Mouse (Mus musculus) lung, postnatal 0 days (tissue): ENCODE measurements around the gene Gm10697. TPM values are rescaled to one million over a fixed set of nuclear protein-coding genes. Genes with fewer than 3 reads are reported as not detected.
"Not testable (repeated sequence)": the region's sequence is repeated elsewhere in the genome, so short reads cannot be mapped to it uniquely, and the experiment has no call there.

Source experiments
- ATAC-seq: fragments of 200-750 bp; cut with Nextera tagmentation; 2 replicates; pipeline ENCODE4 v1.8.0; 2017; ENCODE audit warnings: moderate library complexity
- DNase-seq: peaks from one replicate; pipeline ENCODE4 v3.0.0-alpha.2; 2016; ENCODE audit warnings: low spot score
- H3K27ac ChIP-seq: fragments of 300-500 bp; sonication (generic); 2 replicates; pipeline ENCODE4 v1.5.1; 2014; ENCODE audit warnings: antibody characterized with exemption, mild to moderate bottlenecking, low read length, mixed read lengths
- H3K27me3 ChIP-seq: fragments of 300-500 bp; sonication (generic); replicated peaks from 2 replicates; pipeline ENCODE4 v1.6.1; 2014; ENCODE audit warnings: low read length, mixed read lengths; ENCODE audit not compliant: insufficient read depth
- H3K36me3 ChIP-seq: fragments of 300-500 bp; sonication (generic); 2 replicates; pipeline ENCODE4 v1.6.1; 2014; ENCODE audit warnings: low read length, mixed read lengths; ENCODE audit not compliant: insufficient read depth
- H3K4me1 ChIP-seq: fragments of 300-500 bp; sonication (generic); 2 replicates; pipeline ENCODE4 v1.6.1; 2014; ENCODE audit warnings: antibody characterized with exemption, low read depth, low read length, mixed read lengths; ENCODE audit not compliant: insufficient read depth
- H3K4me2 ChIP-seq: fragments of 300-500 bp; sonication (generic); replicated peaks from 2 replicates; pipeline ENCODE4 v1.6.1; 2014; ENCODE audit warnings: low read depth, mild to moderate bottlenecking, low read length, moderate library complexity, mixed read lengths
- H3K4me3 ChIP-seq: fragments of 300-500 bp; sonication (generic); 2 replicates; pipeline ENCODE4 v1.5.1; 2014; ENCODE audit warnings: low read depth, low read length
- H3K9ac ChIP-seq: fragments of 300-500 bp; sonication (generic); replicated peaks from 2 replicates; pipeline ENCODE4 v1.6.1; 2014; ENCODE audit warnings: low read depth, mild to moderate bottlenecking
- H3K9me3 ChIP-seq: fragments of 300-500 bp; sonication (generic); 2 replicates; pipeline ENCODE4 v1.6.1; 2016; ENCODE audit warnings: low read length, mixed read lengths
- WGBS: fragments of 180-500 bp; shearing (Covaris S2); extraction: QIAGEN DNeasy Blood & Tissue Kit; methylation state at CpG from one replicate; pipeline ENCODE4 v1.1.7; 2014; 5-methylcytosine and 5-hydroxymethylcytosine counted together
- polyA plus RNA-seq: library from polyadenylated mRNA; unstranded; fragments of >200 nt; fragmentation: Nextera tagmentation; extraction: Ambion mirVana; gene quantifications from 2 replicates; pipeline ENCODE4 v1.2.1, GENCODE M21; 2015

The Gm10697 gene
- not detected in 2 replicates for polyA plus RNA-seq

DNA sequence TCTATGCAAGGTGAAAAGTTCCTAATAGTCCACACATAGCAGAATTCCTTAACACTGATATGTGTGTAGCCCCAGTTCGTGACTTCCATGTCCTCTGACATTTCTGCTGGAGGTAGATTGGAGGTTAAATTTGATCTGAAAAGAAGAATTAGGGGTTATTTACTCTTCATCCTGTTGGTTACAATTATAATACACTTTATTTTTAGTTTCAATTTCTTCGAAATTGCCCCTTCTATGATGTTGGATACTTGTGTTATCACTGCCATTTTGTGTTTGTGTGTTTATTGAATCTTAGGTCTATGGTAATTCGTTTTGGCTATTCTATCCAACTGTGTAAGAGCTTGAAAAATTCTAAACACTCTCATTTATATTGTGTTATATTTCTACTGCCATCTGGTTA lies at the start of gene Gm10697:
Gene Gm10697, minus strand, starts transcription at position 101 of the 400 bp plus-strand sequence.
- not testable (repeated sequence) for H3K36me3 ChIP-seq, H3K27ac ChIP-seq, H3K9me3 ChIP-seq, H3K27me3 ChIP-seq, H3K4me2 ChIP-seq, ATAC-seq, H3K4me3 ChIP-seq, H3K9ac ChIP-seq, DNase-seq, H3K4me1 ChIP-seq
- no CpG with 5 or more reads among the region's 3 CpGs for WGBS

GRCm38 (mm10) chr3:94115071-94115470 lies 42.6 kb upstream of the Gm10697 start:
- H3K9me3 ChIP-seq, H3K36me3 ChIP-seq, H3K4me1 ChIP-seq, H3K9ac ChIP-seq, H3K27me3 ChIP-seq, DNase-seq, H3K27ac ChIP-seq, H3K4me3 ChIP-seq, H3K4me2 ChIP-seq, ATAC-seq: not testable (repeated sequence)
- 46% methylated on average over 1 of the region's 1 CpGs for WGBS

DNA sequence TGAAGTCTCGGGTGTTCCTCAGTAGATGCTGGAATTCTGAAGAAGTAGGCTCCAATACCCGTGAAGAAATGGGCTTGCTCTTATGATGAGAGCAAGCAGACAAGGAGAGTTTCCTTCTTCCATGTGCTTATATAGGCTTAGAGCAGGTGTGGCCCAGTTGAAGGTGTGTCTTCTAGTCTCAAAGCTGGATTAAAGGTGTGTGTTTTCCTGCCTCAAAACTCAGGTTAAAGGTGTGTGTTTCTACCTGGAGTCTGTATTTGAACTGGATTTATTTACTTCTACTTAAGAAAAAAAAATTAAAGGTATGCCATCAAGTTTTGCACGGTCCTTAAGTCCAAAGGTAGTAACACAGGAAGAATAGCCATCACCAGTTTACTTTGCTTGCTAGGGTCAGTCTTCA lies 17.7 kb downstream of the Gm10697 start, which contains the start of gene Gm9125:
Gene Gm9125, minus strand, starts transcription at position 101 of the 400 bp plus-strand sequence.
- not testable (repeated sequence) for ATAC-seq, DNase-seq, H3K27ac ChIP-seq, H3K4me3 ChIP-seq, H3K4me2 ChIP-seq, H3K9ac ChIP-seq, H3K4me1 ChIP-seq, H3K36me3 ChIP-seq, H3K9me3 ChIP-seq, H3K27me3 ChIP-seq
- 64% methylated on average over 1 of the region's 3 CpGs for WGBS

GRCm38 (mm10) chr3:94049566-94050121 lies 22.8 kb downstream of the Gm10697 start:
- not testable (repeated sequence) for H3K9me3 ChIP-seq, H3K9ac ChIP-seq, DNase-seq, H3K36me3 ChIP-seq, H3K4me2 ChIP-seq, H3K4me1 ChIP-seq, H3K4me3 ChIP-seq, H3K27ac ChIP-seq, H3K27me3 ChIP-seq, ATAC-seq
- whole genome bisulfite sequencing, result no CpG with 5 or more reads among the region's 5 CpGs

DNA sequence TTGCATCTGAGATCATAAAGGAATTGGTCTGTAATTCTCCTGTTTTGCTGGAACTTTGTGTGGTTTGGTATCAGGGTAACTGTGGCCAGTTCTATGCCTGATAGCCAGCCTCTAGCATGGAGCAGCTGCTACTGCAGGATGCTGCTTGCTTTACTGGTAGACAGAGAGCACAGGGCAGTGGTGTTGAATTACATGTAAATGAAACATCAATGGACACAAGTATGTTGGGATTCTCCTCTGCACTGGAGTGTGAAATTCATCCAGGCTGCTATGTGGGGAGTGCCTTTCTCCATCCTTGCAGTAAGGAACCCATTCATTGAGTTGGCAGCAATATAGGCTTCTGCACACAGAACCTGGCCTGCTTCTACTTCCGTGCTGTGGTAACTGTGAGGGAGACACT lies 34.2 kb downstream of the Gm10697 start:
- not testable (repeated sequence) for H3K9ac ChIP-seq, DNase-seq, H3K4me1 ChIP-seq, H3K36me3 ChIP-seq, H3K9me3 ChIP-seq, H3K27me3 ChIP-seq, ATAC-seq, H3K4me2 ChIP-seq, H3K27ac ChIP-seq, H3K4me3 ChIP-seq
- WGBS, result 81% methylated on average over 1 of the region's 1 CpGs

DNA sequence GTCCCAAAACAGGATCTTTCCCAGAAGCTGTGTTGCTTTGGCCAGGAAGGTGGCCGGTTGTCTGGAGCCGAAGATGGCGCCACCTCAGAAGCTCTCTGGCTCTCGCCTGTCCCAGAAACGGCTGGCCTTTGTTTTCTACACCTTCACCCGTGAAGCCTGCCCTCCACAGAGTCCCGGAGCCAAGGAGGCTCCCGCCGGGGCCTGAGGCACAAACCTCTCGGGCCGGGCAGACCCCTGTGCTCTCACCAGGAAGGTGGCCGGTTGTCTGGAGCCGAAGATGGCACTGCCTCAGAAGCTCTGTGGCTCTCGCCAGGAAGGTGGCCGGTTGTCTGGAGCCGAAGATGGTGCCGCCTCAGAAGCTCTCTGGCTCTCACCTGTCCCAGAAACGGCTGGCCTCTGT lies 38.0 kb downstream of the Gm10697 start:
- not testable (repeated sequence) for H3K9me3 ChIP-seq, H3K27me3 ChIP-seq, H3K4me2 ChIP-seq, H3K4me1 ChIP-seq, H3K4me3 ChIP-seq, DNase-seq, H3K36me3 ChIP-seq, H3K9ac ChIP-seq, ATAC-seq, H3K27ac ChIP-seq
- WGBS, result 81% methylated on average over 10 of the region's 18 CpGs

Other genes starting within 250 kb of the Gm10697 start
- gene Tdpoz3, start 246.6 kb downstream of the Gm10697 start, polyA plus RNA-seq, result not detected in 2 replicates
- gene Gm9117, start 129.1 kb downstream of the Gm10697 start, polyA plus RNA-seq, result not detected in 2 replicates
- not detected in 2 replicates for gene Tdpoz5, start 111.3 kb downstream of the Gm10697 start, polyA plus RNA-seq
- gene Gm9125, start 17.8 kb downstream of the Gm10697 start, polyA plus RNA-seq, result not detected in 2 replicates
- not detected in 2 replicates for gene Gm10696, start 105.5 kb upstream of the Gm10697 start, polyA plus RNA-seq
- not detected in 2 replicates for gene Gm5286, start 124.1 kb upstream of the Gm10697 start, polyA plus RNA-seq
- gene Gm4778, start 191.4 kb upstream of the Gm10697 start, polyA plus RNA-seq, result not detected in 2 replicates
- 7.6 and 7.7 TPM in 2 replicates for gene Them4, start 237.4 kb upstream of the Gm10697 start, polyA plus RNA-seq